Mouse (Mus musculus) neural tube, embryonic 13.5 days (tissue): Measurements from ENCODE around the gene Rdx. TPM values are rescaled to one million over a fixed set of nuclear protein-coding genes. Genes with fewer than 3 reads are reported as not detected.

Source experiments
- ATAC-seq: fragments of 200-750 bp; cut with Nextera tagmentation; 2 replicates; pipeline ENCODE4 v1.8.0; 2017; ENCODE audit warnings: low read depth, mild to moderate bottlenecking, moderate TSS enrichment, moderate library complexity
- H3K27ac ChIP-seq: fragments of 300-500 bp; sonication (generic); replicated peaks from 2 replicates; pipeline ENCODE4 v1.5.1; 2015; ENCODE audit warnings: moderate library complexity, mild to moderate bottlenecking, inconsistent platforms
- H3K27me3 ChIP-seq: fragments of 300-500 bp; sonication (generic); 2 replicates; pipeline ENCODE4 v1.6.1; 2015; ENCODE audit warnings: mild to moderate bottlenecking, inconsistent platforms
- H3K36me3 ChIP-seq: fragments of 300-500 bp; sonication (generic); 2 replicates; pipeline ENCODE4 v1.6.1; 2015; ENCODE audit warnings: mild to moderate bottlenecking, inconsistent platforms
- H3K4me1 ChIP-seq: fragments of 300-500 bp; sonication (generic); replicated peaks from 2 replicates; pipeline ENCODE4 v1.6.1; 2015; ENCODE audit warnings: inconsistent platforms
- H3K4me2 ChIP-seq: fragments of 300-500 bp; sonication (generic); 2 replicates; pipeline ENCODE4 v1.6.1; 2015; ENCODE audit warnings: inconsistent platforms, mild to moderate bottlenecking, moderate library complexity
- H3K4me3 ChIP-seq: fragments of 300-500 bp; sonication (generic); 2 replicates; pipeline ENCODE4 v1.5.1; 2015; ENCODE audit warnings: mild to moderate bottlenecking, inconsistent platforms
- H3K9ac ChIP-seq: fragments of 300-500 bp; sonication (generic); 2 replicates; pipeline ENCODE4 v1.6.1; 2015; ENCODE audit warnings: moderate library complexity, mild to moderate bottlenecking, inconsistent platforms
- H3K9me3 ChIP-seq: fragments of 300-500 bp; sonication (generic); 2 replicates; pipeline ENCODE4 v1.6.1; 2016; ENCODE audit warnings: inconsistent platforms
- WGBS: fragments of 180-500 bp; shearing (Covaris S2); methylation state at CpG from one replicate; pipeline ENCODE4 v1.1.7; 2015; 5-methylcytosine and 5-hydroxymethylcytosine counted together
- polyA plus RNA-seq: library from polyadenylated mRNA; unstranded; fragments of >200 nt; fragmentation: Nextera tagmentation; extraction: Ambion mirVana; gene quantifications from 2 replicates; pipeline ENCODE4 v1.2.1, GENCODE M21; 2015

Gene Rdx
- 97.9 and 112 TPM in 2 replicates for polyA plus RNA-seq

- 3% methylated on average over 17 of the region's 17 CpGs for WGBS
- H3K36me3 ChIP-seq = no peaks in the 10 kb centered on the region
- H3K9me3 ChIP-seq = no peaks in the 10 kb centered on the region
- peak within 1 kb of the TSS; percentile 98 for H3K27ac ChIP-seq
- peak within 1 kb of the TSS; percentile 68 for H3K4me2 ChIP-seq
- H3K27me3 ChIP-seq = no peaks in the 10 kb centered on the region; the same call in 1 of the 2 replicates
- peaks cover 37% of the 10 kb centered on the region for H3K4me1 ChIP-seq
- peak within 1 kb of the TSS; percentile 89 for H3K4me3 ChIP-seq
- peak; percentile 10; the same call in 1 of the 2 replicates for ATAC-seq
- peak within 1 kb of the TSS; percentile 96 for H3K9ac ChIP-seq
These were observed at the start of gene Rdx for GRCm38 (mm10) chr9:52047129-52047820. TSS of gene Rdx (plus strand) at chr9:52047173.

GRCm38 (mm10) chr9:52003501-52003900, 43.5 kb upstream of the Rdx start:
- Histone ChIP-seq H3K36me3 (no peaks in the 10 kb centered on the region), H3K9ac (no peak overlapping the region), H3K27me3 (no peaks in the 10 kb centered on the region), H3K9me3 (peaks cover 4% of the 10 kb centered on the region; the same call in 1 of the 2 replicates), H3K4me2 (no peak overlapping the region), H3K4me1 (no peaks in the 10 kb centered on the region), H3K4me3 (no peak overlapping the region), H3K27ac (no peak overlapping the region)
- WGBS = 60% methylated on average over 4 of the region's 4 CpGs
- no peak for ATAC-seq

GRCm38 (mm10) chr9:52007341-52007740, 39.6 kb upstream of the Rdx start:
- no peak for ATAC-seq
- Histone ChIP-seq H3K4me3 (no peak overlapping the region), H3K9me3 (no peaks in the 10 kb centered on the region), H3K36me3 (no peaks in the 10 kb centered on the region), H3K4me2 (no peak overlapping the region), H3K9ac (no peak overlapping the region), H3K4me1 (no peaks in the 10 kb centered on the region), H3K27me3 (no peaks in the 10 kb centered on the region), H3K27ac (no peak overlapping the region)
- 54% methylated on average over 2 of the region's 2 CpGs for WGBS

GRCm38 (mm10) chr9:52008511-52008910, 38.5 kb upstream of the Rdx start:
- no peaks in the 10 kb centered on the region for H3K27me3 ChIP-seq
- H3K4me3 ChIP-seq = no peak overlapping the region
- no peaks in the 10 kb centered on the region for H3K9me3 ChIP-seq
- no peaks in the 10 kb centered on the region for H3K36me3 ChIP-seq
- H3K9ac ChIP-seq = no peak overlapping the region
- no peak overlapping the region for H3K27ac ChIP-seq
- no peak overlapping the region for H3K4me2 ChIP-seq
- no peaks in the 10 kb centered on the region for H3K4me1 ChIP-seq
- WGBS = 92% methylated on average over 1 of the region's 1 CpGs
- no peak for ATAC-seq

- Histone ChIP-seq H3K4me1 (no peaks in the 10 kb centered on the region), H3K27me3 (no peaks in the 10 kb centered on the region), H3K4me2 (no peak overlapping the region), H3K9me3 (no peaks in the 10 kb centered on the region), H3K27ac (no peak overlapping the region), H3K36me3 (no peaks in the 10 kb centered on the region), H3K4me3 (no peak overlapping the region), H3K9ac (no peak overlapping the region)
- no peak for ATAC-seq
- WGBS = 95% methylated on average over 1 of the region's 1 CpGs
These were observed 34.7 kb upstream of the Rdx start for GRCm38 (mm10) chr9:52012311-52012710.

- no peaks in the 10 kb centered on the region for H3K27me3 ChIP-seq
- no peak for ATAC-seq
- H3K9ac ChIP-seq = no peak overlapping the region
- H3K4me1 ChIP-seq = no peaks in the 10 kb centered on the region
- no peak overlapping the region for H3K27ac ChIP-seq
- 81% methylated on average over 5 of the region's 5 CpGs for WGBS
- H3K4me2 ChIP-seq = no peak overlapping the region
- no peaks in the 10 kb centered on the region for H3K36me3 ChIP-seq
- H3K4me3 ChIP-seq = no peak overlapping the region
- no peaks in the 10 kb centered on the region for H3K9me3 ChIP-seq
These were observed 34.1 kb upstream of the Rdx start for GRCm38 (mm10) chr9:52012781-52013436.

DNA sequence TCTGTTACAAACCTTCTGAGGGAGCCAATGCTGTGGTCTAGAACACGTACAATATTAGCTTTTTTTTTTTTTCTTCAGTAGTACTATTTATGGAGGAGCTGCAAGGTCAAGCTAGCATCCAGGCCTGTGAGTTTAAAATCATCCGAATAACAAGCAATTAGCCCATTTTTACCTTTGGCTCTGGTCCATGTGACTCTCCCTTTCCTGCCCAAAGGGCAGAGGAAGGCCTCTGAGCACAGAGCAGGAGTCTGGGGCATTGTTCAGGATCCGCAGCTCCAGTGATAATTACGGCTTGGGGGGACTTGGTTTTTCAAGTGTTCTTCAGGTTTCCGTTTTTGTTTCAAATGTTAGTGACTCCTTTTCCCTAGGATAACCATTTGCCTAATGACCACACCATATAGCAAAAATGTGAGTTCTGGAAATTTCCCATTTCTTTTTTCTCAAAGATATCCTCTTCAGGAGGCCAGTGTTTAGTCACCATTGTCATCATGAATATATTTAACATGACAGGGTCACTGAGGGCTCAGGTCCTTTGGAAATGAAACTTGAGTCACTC, 33.0 kb upstream of the Rdx start:
- H3K9ac ChIP-seq = no peak overlapping the region
- no peaks in the 10 kb centered on the region for H3K4me1 ChIP-seq
- no peak overlapping the region for H3K27ac ChIP-seq
- no peaks in the 10 kb centered on the region for H3K36me3 ChIP-seq
- no peaks in the 10 kb centered on the region for H3K9me3 ChIP-seq
- no peaks in the 10 kb centered on the region for H3K27me3 ChIP-seq
- ATAC-seq = no peak
- H3K4me2 ChIP-seq = no peak overlapping the region
- H3K4me3 ChIP-seq = no peak overlapping the region
- WGBS = 67% methylated on average over 5 of the region's 5 CpGs

- Histone ChIP-seq H3K27me3 (no peaks in the 10 kb centered on the region), H3K36me3 (no peaks in the 10 kb centered on the region), H3K9me3 (no peaks in the 10 kb centered on the region), H3K4me3 (no peak overlapping the region), H3K4me2 (no peak overlapping the region), H3K4me1 (no peaks in the 10 kb centered on the region), H3K9ac (no peak overlapping the region), H3K27ac (no peak overlapping the region)
- WGBS = 77% methylated on average over 3 of the region's 3 CpGs
- ATAC-seq = no peak
These were observed 29.9 kb upstream of the Rdx start for GRCm38 (mm10) chr9:52017091-52017490.

- Histone ChIP-seq H3K4me3 (no peak overlapping the region), H3K4me2 (no peak overlapping the region), H3K4me1 (no peaks in the 10 kb centered on the region), H3K9ac (no peak overlapping the region), H3K9me3 (no peaks in the 10 kb centered on the region), H3K27ac (no peak overlapping the region), H3K27me3 (no peaks in the 10 kb centered on the region), H3K36me3 (no peaks in the 10 kb centered on the region)
- 76% methylated on average over 2 of the region's 2 CpGs for WGBS
- no peak for ATAC-seq
These were observed 29.1 kb upstream of the Rdx start for GRCm38 (mm10) chr9:52017824-52018223.

- no peaks in the 10 kb centered on the region for H3K4me1 ChIP-seq
- H3K4me2 ChIP-seq = no peak overlapping the region
- H3K36me3 ChIP-seq = no peaks in the 10 kb centered on the region
- H3K27ac ChIP-seq = no peak overlapping the region
- no peaks in the 10 kb centered on the region for H3K27me3 ChIP-seq
- H3K9ac ChIP-seq = no peak overlapping the region
- H3K4me3 ChIP-seq = no peak overlapping the region
- WGBS = 88% methylated on average over 1 of the region's 1 CpGs
- ATAC-seq = no peak
- H3K9me3 ChIP-seq = no peaks in the 10 kb centered on the region
These were observed 28.5 kb upstream of the Rdx start for GRCm38 (mm10) chr9:52018505-52018904.

- H3K4me1 ChIP-seq = peaks cover 7% of the 10 kb centered on the region; the same call in 1 of the 2 replicates
- H3K9ac ChIP-seq = no peak overlapping the region
- no peaks in the 10 kb centered on the region for H3K27me3 ChIP-seq
- H3K4me3 ChIP-seq = no peak overlapping the region
- peak overlapping the region; percentile 28; the same call in 1 of the 2 replicates for H3K27ac ChIP-seq
- ATAC-seq = no peak
- no peaks in the 10 kb centered on the region for H3K9me3 ChIP-seq
- WGBS = 34% methylated on average over 5 of the region's 5 CpGs
- no peaks in the 10 kb centered on the region for H3K36me3 ChIP-seq
- H3K4me2 ChIP-seq = no peak overlapping the region
These were observed 19.5 kb upstream of the Rdx start for GRCm38 (mm10) chr9:52027257-52028020.
